Mouse (Mus musculus): ENCODE results near the gene Atp5mpl. TPM values are rescaled to one million over a fixed set of nuclear protein-coding genes. Genes with fewer than 3 reads are reported as not detected.

The Atp5mpl gene
- polyA plus RNA-seq (2011; ENCODE audit: insufficient read depth, insufficient read length, low read depth, missing spikeins) = 386 and 394 TPM in 2 replicates

GRCm38 (mm10) chr12:111966683-111967173 is at the start of gene Atp5mpl:
Atp5mpl (minus strand) TSS chr12:111966977.
- peaks cover 2% of the 10 kb centered on the region; the same call in 1 of the 2 replicates for H3K36me3 ChIP-seq (ENCODE audit: control insufficient read depth, insufficient read depth, low read length, poor library complexity, severe bottlenecking)
- H3K27me3 ChIP-seq (ENCODE audit: control insufficient read depth, insufficient read depth, low read length, poor library complexity, severe bottlenecking) = no peaks in the 10 kb centered on the region
- no peaks in the 10 kb centered on the region for H3K9me3 ChIP-seq (replicated peaks; ENCODE audit: control insufficient read depth, insufficient read depth, low read length, poor library complexity, severe bottlenecking)
- H3K4me1 ChIP-seq (ENCODE audit: control insufficient read depth, insufficient read depth, low read length) = no peaks in the 10 kb centered on the region
- peak within 1 kb of the TSS; percentile 85 for H3K9ac ChIP-seq (ENCODE audit: low read depth, poor library complexity, severe bottlenecking)
- H3K4me3 ChIP-seq (ENCODE audit: low read depth, low read length) = peak within 1 kb of the TSS; percentile 98
- H3K27ac ChIP-seq (ENCODE audit: insufficient read depth, low read length) = no peak within 1 kb of the TSS
- no peak for TF ChIP-seq EP300 (IDR thresholded peaks at IDR 0.05; ENCODE audit: insufficient read depth, low read depth, low read length)
- TF ChIP-seq POLR2A (IDR thresholded peaks at IDR 0.05; ENCODE audit: insufficient read depth, low read length) = peak; percentile 34
- peak; percentile 78 for TF ChIP-seq CTCF (IDR thresholded peaks at IDR 0.05; ENCODE audit: low read depth, low read length)

GRCm38 (mm10) chr12:112016346-112016745 is 49.6 kb upstream of the Atp5mpl start:
- Histone ChIP-seq H3K4me1 (ENCODE audit: control insufficient read depth, insufficient read depth, low read length) (no peaks in the 10 kb centered on the region), H3K36me3 (ENCODE audit: control insufficient read depth, insufficient read depth, low read length, poor library complexity, severe bottlenecking) (no peaks in the 10 kb centered on the region), H3K4me3 (ENCODE audit: low read depth, low read length) (no peak overlapping the region), H3K9ac (ENCODE audit: low read depth, poor library complexity, severe bottlenecking) (no peak overlapping the region), H3K27ac (ENCODE audit: insufficient read depth, low read length) (no peak overlapping the region), H3K9me3 (replicated peaks; ENCODE audit: control insufficient read depth, insufficient read depth, low read length, poor library complexity, severe bottlenecking) (peaks cover 6% of the 10 kb centered on the region), H3K27me3 (ENCODE audit: control insufficient read depth, insufficient read depth, low read length, poor library complexity, severe bottlenecking) (no peaks in the 10 kb centered on the region)
- TF ChIP-seq EP300 (IDR thresholded peaks at IDR 0.05; ENCODE audit: insufficient read depth, low read depth, low read length) (no peak), CTCF (IDR thresholded peaks at IDR 0.05; ENCODE audit: low read depth, low read length) (no peak), POLR2A (IDR thresholded peaks at IDR 0.05; ENCODE audit: insufficient read depth, low read length) (no peak)

- H3K9ac ChIP-seq (ENCODE audit: low read depth, poor library complexity, severe bottlenecking) = peak overlapping the region; percentile 26; the same call in 1 of the 2 replicates
- 0 out of 2 replicates have a peak overlapping the region, but pooled peaks have one; percentile 8 for H3K4me3 ChIP-seq (ENCODE audit: low read depth, low read length)
- H3K27me3 ChIP-seq (ENCODE audit: control insufficient read depth, insufficient read depth, low read length, poor library complexity, severe bottlenecking) = no peaks in the 10 kb centered on the region
- no peaks in the 10 kb centered on the region for H3K4me1 ChIP-seq (ENCODE audit: control insufficient read depth, insufficient read depth, low read length)
- H3K9me3 ChIP-seq (replicated peaks; ENCODE audit: control insufficient read depth, insufficient read depth, low read length, poor library complexity, severe bottlenecking) = no peaks in the 10 kb centered on the region
- TF ChIP-seq CTCF (IDR thresholded peaks at IDR 0.05; ENCODE audit: low read depth, low read length) (no peak), EP300 (IDR thresholded peaks at IDR 0.05; ENCODE audit: insufficient read depth, low read depth, low read length) (no peak)
- no peaks in the 10 kb centered on the region for H3K36me3 ChIP-seq (ENCODE audit: control insufficient read depth, insufficient read depth, low read length, poor library complexity, severe bottlenecking)
- no peak overlapping the region for H3K27ac ChIP-seq (ENCODE audit: insufficient read depth, low read length)
These were observed 46.6 kb upstream of the Atp5mpl start for GRCm38 (mm10) chr12:112013271-112013801.

GRCm38 (mm10) chr12:112012511-112013270 is 45.9 kb upstream of the Atp5mpl start:
- Histone ChIP-seq H3K9me3 (replicated peaks; ENCODE audit: control insufficient read depth, insufficient read depth, low read length, poor library complexity, severe bottlenecking) (no peaks in the 10 kb centered on the region), H3K4me3 (ENCODE audit: low read depth, low read length) (0 out of 2 replicates have a peak overlapping the region, but pooled peaks have one; percentile 8), H3K36me3 (ENCODE audit: control insufficient read depth, insufficient read depth, low read length, poor library complexity, severe bottlenecking) (no peaks in the 10 kb centered on the region), H3K27me3 (ENCODE audit: control insufficient read depth, insufficient read depth, low read length, poor library complexity, severe bottlenecking) (no peaks in the 10 kb centered on the region), H3K9ac (ENCODE audit: low read depth, poor library complexity, severe bottlenecking) (peak overlapping the region; percentile 26; the same call in 1 of the 2 replicates), H3K4me1 (ENCODE audit: control insufficient read depth, insufficient read depth, low read length) (no peaks in the 10 kb centered on the region), H3K27ac (ENCODE audit: insufficient read depth, low read length) (no peak overlapping the region)
- TF ChIP-seq EP300 (IDR thresholded peaks at IDR 0.05; ENCODE audit: insufficient read depth, low read depth, low read length) (no peak), POLR2A (IDR thresholded peaks at IDR 0.05; ENCODE audit: insufficient read depth, low read length) (no peak), CTCF (IDR thresholded peaks at IDR 0.05; ENCODE audit: low read depth, low read length) (no peak)

GRCm38 (mm10) chr12:112001223-112001622 is 34.4 kb upstream of the Atp5mpl start:
- Histone ChIP-seq H3K27ac (ENCODE audit: insufficient read depth, low read length) (no peak overlapping the region), H3K36me3 (ENCODE audit: control insufficient read depth, insufficient read depth, low read length, poor library complexity, severe bottlenecking) (no peaks in the 10 kb centered on the region), H3K9ac (ENCODE audit: low read depth, poor library complexity, severe bottlenecking) (no peak overlapping the region), H3K4me1 (ENCODE audit: control insufficient read depth, insufficient read depth, low read length) (no peaks in the 10 kb centered on the region), H3K4me3 (ENCODE audit: low read depth, low read length) (no peak overlapping the region), H3K27me3 (ENCODE audit: control insufficient read depth, insufficient read depth, low read length, poor library complexity, severe bottlenecking) (no peaks in the 10 kb centered on the region), H3K9me3 (replicated peaks; ENCODE audit: control insufficient read depth, insufficient read depth, low read length, poor library complexity, severe bottlenecking) (no peaks in the 10 kb centered on the region)
- TF ChIP-seq CTCF (IDR thresholded peaks at IDR 0.05; ENCODE audit: low read depth, low read length) (peak; percentile 37), EP300 (IDR thresholded peaks at IDR 0.05; ENCODE audit: insufficient read depth, low read depth, low read length) (no peak), POLR2A (IDR thresholded peaks at IDR 0.05; ENCODE audit: insufficient read depth, low read length) (no peak)

GRCm38 (mm10) chr12:111999735-112000134 is 33.0 kb upstream of the Atp5mpl start:
- H3K9ac ChIP-seq (ENCODE audit: low read depth, poor library complexity, severe bottlenecking) = no peak overlapping the region
- H3K27ac ChIP-seq (ENCODE audit: insufficient read depth, low read length) = no peak overlapping the region
- H3K27me3 ChIP-seq (ENCODE audit: control insufficient read depth, insufficient read depth, low read length, poor library complexity, severe bottlenecking) = no peaks in the 10 kb centered on the region
- H3K4me3 ChIP-seq (ENCODE audit: low read depth, low read length) = no peak overlapping the region
- no peaks in the 10 kb centered on the region for H3K36me3 ChIP-seq (ENCODE audit: control insufficient read depth, insufficient read depth, low read length, poor library complexity, severe bottlenecking)
- H3K4me1 ChIP-seq (ENCODE audit: control insufficient read depth, insufficient read depth, low read length) = no peaks in the 10 kb centered on the region
- no peaks in the 10 kb centered on the region for H3K9me3 ChIP-seq (replicated peaks; ENCODE audit: control insufficient read depth, insufficient read depth, low read length, poor library complexity, severe bottlenecking)
- TF ChIP-seq POLR2A (IDR thresholded peaks at IDR 0.05; ENCODE audit: insufficient read depth, low read length) (no peak), EP300 (IDR thresholded peaks at IDR 0.05; ENCODE audit: insufficient read depth, low read depth, low read length) (no peak), CTCF (IDR thresholded peaks at IDR 0.05; ENCODE audit: low read depth, low read length) (no peak)
